Mouse (Mus musculus) liver, postnatal 0 days (tissue): Measurements from ENCODE around the gene Stt3b.

Experiments
- CTCF ChIP-seq: sonication (generic); IDR thresholded peaks from 2 replicates; pipeline ENCODE4 v1.5.1; 2016; ENCODE audit warnings: antibody characterized with exemption, low read depth
- EP300 ChIP-seq: IDR thresholded peaks from 2 replicates; pipeline ENCODE4 v1.6.1; 2016; ENCODE audit warnings: antibody characterized with exemption, low read depth, mild to moderate bottlenecking

DNA sequence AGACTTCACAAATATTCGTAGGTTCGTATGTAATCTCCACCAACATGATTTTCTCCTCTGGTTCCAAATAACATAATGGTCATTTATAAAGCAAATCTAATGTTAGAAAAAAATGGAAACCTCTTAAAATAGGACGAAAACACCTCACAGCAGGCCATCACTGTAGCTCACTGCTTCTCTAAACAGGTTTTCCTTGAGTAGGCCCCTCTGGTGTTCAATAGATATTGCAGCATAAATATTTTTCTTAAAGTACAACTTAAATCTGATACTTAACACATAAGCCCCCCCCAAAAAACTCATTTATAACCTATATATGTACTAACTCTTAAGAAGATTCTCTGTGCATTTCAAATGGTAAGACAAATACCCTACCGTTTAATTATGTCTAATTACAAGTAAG is 1.8 kb downstream of the Stt3b start:
- TF ChIP-seq CTCF (no peak), EP300 (no peak)
